Mouse (Mus musculus) CD4-positive, CD25-positive, alpha-beta regulatory T cell, adult 2 months (primary cell): Measurements from ENCODE around the gene Mertk.
"Not testable (repeated sequence)": the region's sequence is repeated elsewhere in the genome, so short reads cannot be mapped to it uniquely, and the experiment has no call there.

Experiments used
- DNase-seq: peaks from one replicate; pipeline ENCODE4 v3.0.0-alpha.2; 2012; ENCODE audit warnings: low read depth, low spot score

Mertk gene

GRCm38 (mm10) chr2:128698693-128699181, at the start of gene Mertk:
TSS of gene Mertk (plus strand) at chr2:128698956.
- DNase-seq = peak; percentile 16

GRCm38 (mm10) chr2:128680661-128681060, 18.1 kb upstream of the Mertk start:
- no peak for DNase-seq

GRCm38 (mm10) chr2:128686921-128687557, 11.7 kb upstream of the Mertk start, which contains the start of gene Anapc1:
TSS of gene Anapc1 (minus strand) at chr2:128687391.
- DNase-seq = peak; percentile 95

- peak; percentile 6 for DNase-seq
These were observed 11.1 kb upstream of the Mertk start for GRCm38 (mm10) chr2:128687558-128688120.

- DNase-seq = no peak
These were observed 6.4 kb upstream of the Mertk start for GRCm38 (mm10) chr2:128692336-128692735.

- no peak for DNase-seq
These were observed 6.0 kb upstream of the Mertk start for GRCm38 (mm10) chr2:128692771-128693170.

- DNase-seq = no peak
These were observed 5.5 kb upstream of the Mertk start for GRCm38 (mm10) chr2:128693236-128693635.

- DNase-seq = not testable (repeated sequence)
These were observed 4.9 kb upstream of the Mertk start for GRCm38 (mm10) chr2:128693828-128694227.

GRCm38 (mm10) chr2:128694548-128694947, 4.2 kb upstream of the Mertk start:
- DNase-seq = peak; percentile 10

GRCm38 (mm10) chr2:128696426-128696825, 2.3 kb upstream of the Mertk start:
- DNase-seq = no peak

GRCm38 (mm10) chr2:128697047-128697446, 1.7 kb upstream of the Mertk start:
- DNase-seq = no peak

GRCm38 (mm10) chr2:128697566-128697965, 1.2 kb upstream of the Mertk start:
- DNase-seq = no peak

- DNase-seq = peak; percentile 70
These were observed 540 bp upstream of the Mertk start for GRCm38 (mm10) chr2:128698140-128698692.

- peak; percentile 9 for DNase-seq
These were observed 587 bp downstream of the Mertk start for GRCm38 (mm10) chr2:128699201-128699885.

- no peak for DNase-seq
These were observed 5.7 kb downstream of the Mertk start for GRCm38 (mm10) chr2:128704474-128704873.

- DNase-seq = no peak
These were observed 10.5 kb downstream of the Mertk start for GRCm38 (mm10) chr2:128709264-128709663.

- no peak for DNase-seq
These were observed 11.9 kb downstream of the Mertk start for GRCm38 (mm10) chr2:128710609-128711008.

- DNase-seq = no peak
These were observed 14.2 kb downstream of the Mertk start for GRCm38 (mm10) chr2:128712940-128713339.

GRCm38 (mm10) chr2:128713548-128714003, 14.8 kb downstream of the Mertk start:
- no peak for DNase-seq

GRCm38 (mm10) chr2:128714724-128715241, 16.0 kb downstream of the Mertk start:
- no peak for DNase-seq

GRCm38 (mm10) chr2:128715979-128716378, 17.2 kb downstream of the Mertk start:
- DNase-seq = no peak

- no peak for DNase-seq
These were observed 20.6 kb downstream of the Mertk start for GRCm38 (mm10) chr2:128719380-128719779.
